Mouse (Mus musculus) effector memory CD4-positive, alpha-beta T cell, adult 5 months (primary cell): ENCODE measurements around the gene Extl2. TPM values are rescaled to one million over a fixed set of nuclear protein-coding genes. Genes with fewer than 3 reads are reported as not detected.

Experiments
- polyA plus RNA-seq: library from polyadenylated mRNA; unstranded; fragments of 100-300 nt; shearing (Covaris generic); gene quantifications from one replicate; pipeline ENCODE4 v1.2.1, GENCODE M21; 2017

Gene Extl2
- polyA plus RNA-seq = 3.8 TPM

DNA sequence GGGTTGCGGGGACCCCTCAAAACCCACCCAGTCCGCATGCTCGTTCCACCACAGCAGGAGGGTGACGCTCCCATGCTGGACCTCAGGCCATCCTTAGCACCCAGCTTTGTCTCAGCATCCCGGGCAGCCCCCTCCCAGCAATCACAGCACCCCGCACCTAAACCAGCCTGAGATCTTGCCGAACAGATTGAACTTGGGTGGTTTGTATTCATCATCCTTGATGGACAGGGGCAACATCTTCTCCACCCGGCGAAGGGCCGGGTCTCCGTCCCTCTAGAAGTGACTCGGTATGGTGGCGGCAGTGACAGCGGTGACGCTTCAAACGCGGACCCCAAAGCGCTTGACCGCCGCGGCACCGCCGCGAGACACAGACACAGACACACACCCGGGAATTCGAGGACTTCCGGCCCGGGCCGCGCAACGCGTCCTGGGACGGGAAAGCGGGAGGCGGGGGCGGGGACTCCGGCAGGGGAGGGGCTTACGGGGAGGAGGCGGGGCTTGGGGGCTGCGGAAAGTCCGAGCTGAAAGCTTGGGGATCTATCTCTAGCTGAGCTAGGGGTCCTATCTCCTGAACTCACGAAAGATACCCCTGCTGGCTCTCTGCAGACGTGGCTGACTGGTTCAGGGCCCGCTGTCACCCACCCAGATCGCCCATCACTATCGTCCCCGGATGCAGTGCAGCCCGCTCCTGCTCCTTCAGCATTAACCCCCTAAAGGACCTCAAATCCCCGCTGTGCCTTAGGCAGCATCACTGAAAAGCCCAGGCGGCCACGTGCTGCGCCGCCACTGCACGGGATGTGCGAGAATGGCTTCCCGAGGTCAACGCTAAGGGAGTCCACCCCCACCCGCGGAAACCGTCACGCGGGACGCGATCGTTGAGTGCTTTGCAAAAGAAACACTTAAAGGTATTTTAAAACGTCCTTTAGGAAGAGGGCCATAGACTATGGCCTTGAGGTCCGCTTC lies at the start of gene Extl2, which contains the start of gene Slc30a7:
Gene Extl2, plus strand, starts transcription at position 485 of the 963 bp plus-strand sequence.
Gene Slc30a7, minus strand, starts transcription at position 429 of the 963 bp plus-strand sequence.

Other genes with a start within 250 kb of the Extl2 start
- 84.1 TPM for gene Dph5, start 119.6 kb upstream of the Extl2 start, polyA plus RNA-seq
- 59.2 TPM for gene Slc30a7, start 56 bp upstream of the Extl2 start, polyA plus RNA-seq
- gene Vcam1, start 122.2 kb downstream of the Extl2 start, polyA plus RNA-seq = 0.94 TPM
- gene Gpr88, start 246.0 kb downstream of the Extl2 start, polyA plus RNA-seq = not detected